Mouse (Mus musculus): Measurements from ENCODE around the gene Foxj1. TPM values are rescaled to one million over a fixed set of nuclear protein-coding genes. Genes with fewer than 3 reads are reported as not detected.

Foxj1 gene
- polyA plus RNA-seq, 1 experiment from 2014 or later = 22.1 TPM

- 0 out of 2 replicates have a peak, but pooled peaks cover 6% of the 10 kb centered on the region for H3K36me3 ChIP-seq (ENCODE audit: control insufficient read depth, insufficient read depth, low read length)
- no peak overlapping the region for H3K27ac ChIP-seq (ENCODE audit: low read length)
- H3K9me3 ChIP-seq (ENCODE audit: control insufficient read depth, low read length) = no peaks in the 10 kb centered on the region
- no peak overlapping the region for H3K9ac ChIP-seq (ENCODE audit: low read length)
- WGBS = 74% methylated on average over 8 of the region's 8 CpGs
- H3K4me1 ChIP-seq (replicated peaks; ENCODE audit: control insufficient read depth, insufficient read depth, low read length) = no peaks in the 10 kb centered on the region
- H3K27me3 ChIP-seq (ENCODE audit: control insufficient read depth, insufficient read depth, low read depth, low read length) = no peaks in the 10 kb centered on the region
- no peak overlapping the region for H3K4me2 ChIP-seq (ENCODE audit: low read depth, low read length)
- no peak overlapping the region for H3K4me3 ChIP-seq (ENCODE audit: low read length)
- ATAC-seq (ENCODE audit: low read depth) = no peak
Measured at GRCm38 (mm10) chr11:116353535-116353934, 18.3 kb upstream of the Foxj1 start.

DNA sequence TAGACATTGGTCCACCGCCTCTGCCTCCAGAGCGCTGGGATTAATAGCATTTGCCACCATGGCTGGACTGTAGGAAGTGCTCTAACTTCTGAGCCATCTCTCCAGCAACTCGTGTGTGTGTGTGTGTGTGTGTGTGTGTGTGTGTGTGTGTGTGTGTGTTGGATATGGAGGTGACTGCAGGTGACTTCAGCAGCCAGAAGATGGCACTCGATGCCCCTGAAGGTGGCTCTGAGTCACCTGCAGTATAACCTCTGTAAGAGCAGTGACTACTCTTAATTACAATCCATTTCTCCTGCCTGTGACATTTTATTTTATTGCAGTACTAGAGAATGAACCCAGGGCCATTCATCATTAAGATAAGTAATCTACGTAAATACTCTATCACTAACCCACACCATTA is 16.1 kb upstream of the Foxj1 start:
- no peak overlapping the region for H3K4me2 ChIP-seq (ENCODE audit: low read depth, low read length)
- no peak overlapping the region for H3K27ac ChIP-seq (ENCODE audit: low read length)
- H3K27me3 ChIP-seq (ENCODE audit: control insufficient read depth, insufficient read depth, low read depth, low read length) = no peaks in the 10 kb centered on the region
- H3K9ac ChIP-seq (ENCODE audit: low read length) = no peak overlapping the region
- 81% methylated on average over 5 of the region's 5 CpGs for WGBS
- 0 out of 2 replicates have a peak, but pooled peaks cover 6% of the 10 kb centered on the region for H3K36me3 ChIP-seq (ENCODE audit: control insufficient read depth, insufficient read depth, low read length)
- no peak for ATAC-seq (ENCODE audit: low read depth)
- no peak overlapping the region for H3K4me3 ChIP-seq (ENCODE audit: low read length)
- H3K9me3 ChIP-seq (ENCODE audit: control insufficient read depth, low read length) = no peaks in the 10 kb centered on the region
- H3K4me1 ChIP-seq (replicated peaks; ENCODE audit: control insufficient read depth, insufficient read depth, low read length) = no peaks in the 10 kb centered on the region

DNA sequence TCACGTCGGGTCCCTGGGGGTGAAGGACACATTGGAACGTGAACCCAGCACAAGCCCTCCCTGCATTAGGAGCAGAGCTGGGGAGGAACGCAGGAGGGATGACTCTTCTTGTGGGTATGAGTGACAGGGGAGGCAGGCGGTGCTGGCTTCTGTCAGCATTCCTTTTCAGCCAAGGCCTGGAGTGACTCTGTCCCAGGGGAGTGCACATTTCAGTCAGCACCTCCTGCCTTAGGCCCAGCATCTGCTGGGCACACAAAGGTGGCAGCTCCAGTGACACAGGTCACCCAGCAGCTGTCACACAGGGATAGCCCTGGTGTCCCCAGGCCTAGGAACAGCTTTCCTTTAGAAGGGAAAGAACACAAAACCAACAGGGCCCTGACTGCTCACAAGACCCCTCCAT is 12.8 kb upstream of the Foxj1 start:
- H3K9me3 ChIP-seq (ENCODE audit: control insufficient read depth, low read length) = no peaks in the 10 kb centered on the region
- H3K4me3 ChIP-seq (ENCODE audit: low read length) = no peak overlapping the region
- no peaks in the 10 kb centered on the region for H3K4me1 ChIP-seq (replicated peaks; ENCODE audit: control insufficient read depth, insufficient read depth, low read length)
- 0 out of 2 replicates have a peak, but pooled peaks cover 2% of the 10 kb centered on the region for H3K36me3 ChIP-seq (ENCODE audit: control insufficient read depth, insufficient read depth, low read length)
- no peaks in the 10 kb centered on the region for H3K27me3 ChIP-seq (ENCODE audit: control insufficient read depth, insufficient read depth, low read depth, low read length)
- WGBS = 75% methylated on average over 5 of the region's 5 CpGs
- H3K27ac ChIP-seq (ENCODE audit: low read length) = no peak overlapping the region
- no peak for ATAC-seq (ENCODE audit: low read depth)
- H3K9ac ChIP-seq (ENCODE audit: low read length) = no peak overlapping the region
- no peak overlapping the region for H3K4me2 ChIP-seq (ENCODE audit: low read depth, low read length)

DNA sequence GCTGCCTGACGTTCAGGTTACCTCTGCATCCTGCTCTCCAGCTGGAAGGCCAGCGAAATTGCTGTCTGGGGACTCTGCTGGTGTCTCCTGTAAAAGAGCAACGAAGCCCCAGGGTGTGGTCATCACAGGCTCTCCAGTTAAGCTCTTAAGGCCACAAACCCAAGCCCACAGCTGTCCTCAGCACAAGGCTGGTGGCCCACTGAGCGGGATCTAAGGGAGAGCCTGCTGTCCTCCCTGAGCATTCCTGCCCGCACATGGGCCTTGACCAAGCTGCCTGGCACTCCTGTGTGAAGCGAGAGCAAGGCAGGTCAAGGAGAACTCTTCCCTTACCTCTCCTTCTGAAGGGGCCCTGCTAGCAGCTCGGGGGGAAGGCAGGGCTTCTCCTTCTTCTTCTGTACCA is 11.8 kb upstream of the Foxj1 start:
- no peak for ATAC-seq (ENCODE audit: low read depth)
- Histone ChIP-seq H3K9me3 (ENCODE audit: control insufficient read depth, low read length) (no peaks in the 10 kb centered on the region), H3K27ac (ENCODE audit: low read length) (no peak overlapping the region), H3K4me1 (replicated peaks; ENCODE audit: control insufficient read depth, insufficient read depth, low read length) (no peaks in the 10 kb centered on the region), H3K4me2 (ENCODE audit: low read depth, low read length) (no peak overlapping the region), H3K4me3 (ENCODE audit: low read length) (no peak overlapping the region), H3K27me3 (ENCODE audit: control insufficient read depth, insufficient read depth, low read depth, low read length) (no peaks in the 10 kb centered on the region), H3K9ac (ENCODE audit: low read length) (no peak overlapping the region), H3K36me3 (ENCODE audit: control insufficient read depth, insufficient read depth, low read length) (0 out of 2 replicates have a peak, but pooled peaks cover 2% of the 10 kb centered on the region)
- WGBS = 75% methylated on average over 7 of the region's 7 CpGs

GRCm38 (mm10) chr11:116342069-116342791 is 7.0 kb upstream of the Foxj1 start:
- Histone ChIP-seq H3K9ac (ENCODE audit: low read length) (no peak overlapping the region), H3K4me2 (ENCODE audit: low read depth, low read length) (no peak overlapping the region), H3K9me3 (ENCODE audit: control insufficient read depth, low read length) (no peaks in the 10 kb centered on the region), H3K27ac (ENCODE audit: low read length) (no peak overlapping the region), H3K4me1 (replicated peaks; ENCODE audit: control insufficient read depth, insufficient read depth, low read length) (peaks cover 2% of the 10 kb centered on the region; the same call in 1 of the 2 replicates), H3K4me3 (ENCODE audit: low read length) (no peak overlapping the region), H3K36me3 (ENCODE audit: control insufficient read depth, insufficient read depth, low read length) (0 out of 2 replicates have a peak, but pooled peaks cover 2% of the 10 kb centered on the region), H3K27me3 (ENCODE audit: control insufficient read depth, insufficient read depth, low read depth, low read length) (no peaks in the 10 kb centered on the region)
- ATAC-seq (ENCODE audit: low read depth) = no peak
- whole genome bisulfite sequencing = 60% methylated on average over 25 of the region's 25 CpGs

DNA sequence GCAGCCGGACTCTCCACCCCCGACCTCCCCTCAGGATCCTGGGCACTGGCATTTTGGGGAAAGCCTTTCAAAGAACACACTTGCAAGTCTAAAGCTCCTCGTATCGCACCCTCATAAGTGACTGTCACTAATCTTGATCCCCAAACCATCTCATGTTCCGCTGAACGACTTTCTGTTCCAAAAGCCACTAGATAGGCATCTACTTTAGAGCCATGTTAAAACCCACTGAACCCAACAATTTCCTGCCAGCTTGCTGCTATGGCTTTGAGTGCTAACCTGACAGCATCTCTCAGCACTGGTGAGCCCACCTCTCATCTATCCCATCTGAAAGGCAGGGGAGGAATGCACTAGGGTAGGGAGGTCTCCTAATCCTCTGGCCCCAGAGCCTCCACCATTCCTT is 2.3 kb upstream of the Foxj1 start:
- H3K9ac ChIP-seq (ENCODE audit: low read length) = no peak overlapping the region
- no peaks in the 10 kb centered on the region for H3K36me3 ChIP-seq (ENCODE audit: control insufficient read depth, insufficient read depth, low read length)
- ATAC-seq (ENCODE audit: low read depth) = no peak
- WGBS = 64% methylated on average over 6 of the region's 6 CpGs
- H3K9me3 ChIP-seq (ENCODE audit: control insufficient read depth, low read length) = no peaks in the 10 kb centered on the region
- peaks cover 25% of the 10 kb centered on the region for H3K27me3 ChIP-seq (ENCODE audit: control insufficient read depth, insufficient read depth, low read depth, low read length)
- no peak overlapping the region for H3K27ac ChIP-seq (ENCODE audit: low read length)
- no peak overlapping the region for H3K4me2 ChIP-seq (ENCODE audit: low read depth, low read length)
- H3K4me1 ChIP-seq (replicated peaks; ENCODE audit: control insufficient read depth, insufficient read depth, low read length) = peaks cover 29% of the 10 kb centered on the region
- H3K4me3 ChIP-seq (ENCODE audit: low read length) = no peak overlapping the region

DNA sequence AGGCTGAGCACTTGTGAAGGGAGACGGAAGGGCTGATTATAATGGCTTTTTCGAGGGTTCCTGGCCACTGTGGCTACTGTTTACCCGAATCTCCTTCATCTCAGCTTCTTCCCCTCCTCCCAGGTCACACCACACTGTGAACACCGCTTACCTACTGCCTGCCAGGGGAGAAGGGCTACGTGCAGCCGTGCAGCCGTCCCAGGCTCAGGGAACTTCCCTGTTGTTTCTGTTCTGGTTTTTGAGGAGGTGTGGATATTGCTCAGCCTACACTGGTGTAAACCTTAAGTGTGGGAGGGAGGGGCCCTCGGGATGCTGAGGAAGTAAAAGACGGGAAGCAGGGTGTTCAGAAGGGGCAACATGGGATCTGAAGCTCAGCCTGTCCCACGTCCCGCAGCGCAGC is 1.8 kb upstream of the Foxj1 start:
- Histone ChIP-seq H3K4me1 (replicated peaks; ENCODE audit: control insufficient read depth, insufficient read depth, low read length) (peaks cover 29% of the 10 kb centered on the region), H3K27me3 (ENCODE audit: control insufficient read depth, insufficient read depth, low read depth, low read length) (peaks cover 25% of the 10 kb centered on the region), H3K4me3 (ENCODE audit: low read length) (no peak overlapping the region), H3K27ac (ENCODE audit: low read length) (no peak overlapping the region), H3K9me3 (ENCODE audit: control insufficient read depth, low read length) (no peaks in the 10 kb centered on the region), H3K9ac (ENCODE audit: low read length) (peak overlapping the region; percentile 40), H3K4me2 (ENCODE audit: low read depth, low read length) (peak overlapping the region; percentile 16; the same call in 1 of the 2 replicates), H3K36me3 (ENCODE audit: control insufficient read depth, insufficient read depth, low read length) (no peaks in the 10 kb centered on the region)
- no peak for ATAC-seq (ENCODE audit: low read depth)
- 34% methylated on average over 12 of the region's 12 CpGs for WGBS

- H3K4me3 ChIP-seq (ENCODE audit: low read length) = no peak overlapping the region; the same call in 1 of the 2 replicates
- H3K27ac ChIP-seq (ENCODE audit: low read length) = no peak overlapping the region
- no peaks in the 10 kb centered on the region for H3K9me3 ChIP-seq (ENCODE audit: control insufficient read depth, low read length)
- H3K27me3 ChIP-seq (ENCODE audit: control insufficient read depth, insufficient read depth, low read depth, low read length) = peaks cover 25% of the 10 kb centered on the region
- H3K36me3 ChIP-seq (ENCODE audit: control insufficient read depth, insufficient read depth, low read length) = no peaks in the 10 kb centered on the region
- H3K4me1 ChIP-seq (replicated peaks; ENCODE audit: control insufficient read depth, insufficient read depth, low read length) = peaks cover 29% of the 10 kb centered on the region
- H3K9ac ChIP-seq (ENCODE audit: low read length) = no peak overlapping the region
- no peak for ATAC-seq (ENCODE audit: low read depth)
- peak overlapping the region; percentile 16 for H3K4me2 ChIP-seq (ENCODE audit: low read depth, low read length)
- WGBS = 82% methylated on average over 4 of the region's 4 CpGs
Measured at GRCm38 (mm10) chr11:116336393-116336792, 1.2 kb upstream of the Foxj1 start.

DNA sequence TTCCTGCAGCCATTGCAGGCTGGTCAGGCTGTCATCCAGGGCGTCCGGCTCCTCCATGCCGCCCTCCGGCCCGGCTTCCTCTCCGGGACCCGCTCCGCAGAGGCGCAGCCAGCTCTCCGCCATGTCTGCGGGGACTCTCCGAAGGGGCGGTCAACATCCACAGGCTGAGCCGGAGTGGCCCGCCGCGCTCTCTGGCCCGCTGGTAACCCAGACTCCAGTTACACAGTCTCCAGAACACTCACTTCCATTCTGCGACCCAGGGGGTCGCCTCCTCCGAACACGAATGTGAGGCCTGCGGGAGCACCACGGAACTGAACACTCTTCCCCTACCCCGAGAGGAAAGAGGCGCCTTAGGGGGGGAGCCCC is 799 bp downstream of the Foxj1 start:
- Histone ChIP-seq H3K9ac (ENCODE audit: low read length) (peak overlapping the region; percentile 45), H3K27me3 (ENCODE audit: control insufficient read depth, insufficient read depth, low read depth, low read length) (peaks cover 25% of the 10 kb centered on the region), H3K36me3 (ENCODE audit: control insufficient read depth, insufficient read depth, low read length) (no peaks in the 10 kb centered on the region), H3K4me1 (replicated peaks; ENCODE audit: control insufficient read depth, insufficient read depth, low read length) (peaks cover 34% of the 10 kb centered on the region), H3K9me3 (ENCODE audit: control insufficient read depth, low read length) (no peaks in the 10 kb centered on the region), H3K27ac (ENCODE audit: low read length) (no peak overlapping the region), H3K4me3 (ENCODE audit: low read length) (peak overlapping the region; percentile 75), H3K4me2 (ENCODE audit: low read depth, low read length) (peak overlapping the region; percentile 99)
- no peak for ATAC-seq (ENCODE audit: low read depth)
- WGBS = 2% methylated on average over 26 of the region's 26 CpGs

All from lung, embryonic 16.5 days (tissue).